Mouse (Mus musculus) 416B (cell line): ENCODE measurements around the gene Cog1.

Source experiments
- DNase-seq: peaks from one replicate; pipeline ENCODE4 v3.0.0; 2011; ENCODE audit warnings: low read depth

Cog1 gene

DNA sequence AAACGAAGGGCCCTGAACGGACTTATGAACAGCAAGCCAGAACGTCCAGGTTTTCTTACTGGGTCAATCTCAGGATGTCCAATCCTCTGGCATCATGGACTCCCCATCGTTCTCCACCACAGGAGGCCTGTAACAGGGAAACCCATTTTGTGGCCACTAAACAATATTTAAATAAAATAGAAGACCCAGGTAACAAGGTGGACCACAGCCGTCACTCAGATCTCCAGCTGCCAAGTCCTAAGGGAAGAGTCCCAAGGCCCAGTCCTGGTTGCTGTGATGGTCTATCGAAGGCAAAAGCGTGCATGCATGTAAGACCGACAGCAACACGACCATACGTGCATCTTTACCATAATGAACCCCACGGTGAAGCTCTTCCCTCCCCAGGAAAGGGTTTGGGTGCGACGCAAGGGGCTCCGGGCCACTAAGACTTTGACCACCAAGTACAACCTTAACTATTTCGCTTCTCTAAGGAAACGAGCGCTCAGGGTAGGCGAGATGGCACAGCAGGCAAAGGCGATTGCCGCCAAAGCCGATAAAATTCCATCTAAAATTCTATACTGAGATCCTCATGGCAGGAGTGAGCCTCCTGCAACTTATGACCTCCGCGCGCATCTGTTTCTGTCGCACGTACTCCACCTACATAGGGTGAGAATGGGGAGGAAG, at the start of gene Cog1:
Gene Cog1 (plus strand): TSS at position 480 of the 663 bp plus-strand sequence.
- DNase-seq: no peak

DNA sequence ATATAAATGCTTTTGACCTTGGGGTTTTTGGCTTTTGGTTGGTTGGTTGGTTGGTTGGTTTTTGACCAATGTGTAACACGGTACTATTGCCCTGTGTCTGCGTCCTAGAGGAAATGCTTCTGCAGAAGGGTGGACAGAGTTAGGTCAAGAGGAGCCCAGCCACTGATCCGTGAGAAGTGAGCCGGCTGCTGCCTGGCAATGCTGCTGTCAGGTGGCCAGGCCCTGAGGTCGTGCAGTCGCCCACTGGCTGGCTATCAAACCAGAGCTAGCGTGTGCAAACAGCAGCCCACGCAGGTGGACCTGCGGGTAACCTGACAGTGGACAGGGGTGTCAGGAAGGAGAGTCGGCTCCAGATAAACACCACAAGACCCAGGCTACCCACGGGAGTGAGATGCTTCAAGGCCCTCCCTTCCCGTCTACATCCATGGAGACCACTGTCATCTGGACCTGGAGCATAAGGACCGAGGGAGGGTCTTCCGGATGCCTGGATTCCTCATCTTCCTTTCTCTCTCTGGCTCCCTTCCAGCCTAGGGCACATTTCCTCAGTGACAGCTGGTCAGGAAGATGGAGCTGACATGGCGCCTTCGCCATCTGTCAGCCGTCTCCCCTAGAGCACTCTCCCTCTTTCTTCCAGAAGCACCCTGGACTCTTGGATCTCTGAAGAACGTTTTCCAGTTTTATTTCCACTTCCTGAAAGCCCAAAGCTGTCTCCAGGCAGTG, 48.3 kb upstream of the Cog1 start:
- DNase-seq: no peak

DNA sequence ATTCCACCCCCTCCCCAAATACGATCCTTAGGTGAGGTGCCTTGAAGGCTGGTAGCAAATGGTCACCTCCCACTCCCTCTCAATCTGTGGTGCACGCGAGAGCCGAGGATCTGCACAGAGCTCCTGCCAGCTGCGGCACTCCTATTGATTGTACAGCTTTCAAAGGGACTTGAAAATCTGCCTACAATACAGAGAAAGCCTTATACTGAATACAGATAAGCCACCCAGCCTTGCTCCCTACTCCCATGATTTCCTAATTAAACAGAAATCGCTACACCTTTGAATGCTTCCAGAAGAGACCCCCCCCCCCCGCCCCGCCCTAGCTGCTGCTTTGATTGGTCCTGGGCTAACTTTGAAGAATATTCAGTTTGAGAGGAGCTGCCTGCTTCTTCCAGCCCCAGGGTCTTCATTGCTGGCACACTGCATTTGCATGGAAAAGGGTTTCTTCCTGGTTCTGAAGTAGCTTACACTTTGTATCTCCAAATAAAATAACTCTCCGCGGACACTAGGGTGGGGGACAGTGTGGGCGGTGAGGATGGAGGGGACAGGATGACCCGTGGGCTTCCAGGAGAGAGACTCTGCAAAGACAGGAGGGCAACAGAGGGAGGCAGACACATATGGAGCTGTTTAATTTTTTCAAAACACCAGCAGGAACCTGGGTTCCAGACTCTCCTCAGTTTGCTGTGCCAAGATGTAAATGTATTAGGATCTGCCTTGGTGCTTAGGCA, 47.2 kb upstream of the Cog1 start:
- DNase-seq: no peak

DNA sequence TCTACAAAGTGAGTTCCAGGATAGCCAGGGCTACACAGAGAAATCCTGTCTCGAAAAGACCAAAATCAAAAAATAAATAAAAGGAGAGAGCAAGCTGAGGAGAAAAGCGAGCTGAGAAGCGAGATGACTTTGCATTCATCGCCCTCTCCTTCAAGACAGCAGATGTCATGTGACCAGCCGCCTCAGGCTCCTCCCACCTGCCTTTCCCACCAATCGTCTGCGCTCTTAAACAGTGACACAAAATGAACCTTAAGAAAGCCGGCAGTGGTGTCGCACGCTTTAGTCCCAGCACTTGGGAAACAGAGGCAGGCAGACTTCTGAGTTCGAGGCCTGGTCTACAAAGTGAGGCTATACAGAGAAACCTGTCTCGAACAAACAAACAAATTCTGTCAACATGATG, 41.4 kb upstream of the Cog1 start:
- DNase-seq: no peak

DNA sequence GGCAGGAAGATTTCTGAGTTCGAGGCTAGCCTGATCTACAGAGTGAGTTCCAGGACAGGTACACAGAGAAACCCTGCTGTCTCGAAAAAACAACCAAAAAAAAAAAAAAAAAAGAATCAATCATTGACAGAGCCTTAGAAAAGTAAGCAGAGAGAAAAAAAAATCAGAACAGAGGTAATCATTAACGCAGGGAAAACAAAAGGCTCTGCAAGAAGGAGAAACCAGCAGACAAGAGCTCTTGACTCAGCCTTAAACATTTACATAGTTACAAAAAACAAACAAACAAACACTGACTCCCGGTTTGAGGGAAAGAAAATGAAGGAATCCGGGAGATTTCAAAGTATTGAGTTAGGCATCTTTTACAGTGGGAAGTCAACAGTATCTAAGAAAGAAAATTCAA, 39.4 kb upstream of the Cog1 start:
- DNase-seq: no peak

DNA sequence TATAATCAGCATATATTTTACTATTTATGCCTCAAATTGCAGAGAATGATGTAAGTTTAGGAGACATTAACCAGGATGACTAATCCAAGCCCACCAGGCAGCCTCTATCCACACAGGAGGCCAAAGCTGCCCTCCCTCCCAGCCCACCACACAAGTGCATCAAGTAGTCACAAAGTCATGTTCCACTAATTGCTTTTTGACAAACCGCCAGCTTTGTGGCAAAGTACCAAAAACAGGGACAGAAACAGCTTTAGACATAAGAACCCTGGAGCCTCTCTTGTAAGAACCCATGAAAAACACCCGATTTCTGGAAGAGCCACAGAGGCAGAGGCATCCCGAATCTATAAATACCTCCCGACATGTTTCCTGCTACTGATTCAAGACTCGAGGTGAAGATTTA, 38.7 kb upstream of the Cog1 start:
- no peak for DNase-seq

DNA sequence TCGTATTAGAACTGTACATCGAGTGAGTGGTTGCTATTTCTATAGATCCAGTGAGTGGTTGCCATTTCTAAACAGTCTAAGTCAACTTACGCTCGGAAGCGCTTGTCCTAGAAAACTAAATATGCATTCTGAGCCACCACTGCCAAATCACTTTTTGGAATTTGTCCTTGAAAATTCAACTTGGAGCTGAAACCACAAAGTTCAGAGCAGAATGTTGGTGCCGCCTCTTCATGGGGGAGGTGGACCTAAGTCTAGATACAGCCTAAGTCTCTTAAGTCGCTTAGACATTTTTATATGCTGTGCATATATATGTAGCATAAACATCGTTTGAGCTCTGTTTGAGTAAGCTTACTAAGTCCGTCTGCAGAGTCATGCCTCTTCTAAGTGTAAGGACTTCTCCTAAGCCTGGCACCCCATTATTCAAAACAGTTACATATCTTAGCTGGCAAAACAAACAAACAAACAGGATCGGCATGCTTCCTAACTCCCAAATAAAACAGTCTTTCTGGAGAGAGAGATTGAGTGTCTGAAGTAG, 37.8 kb upstream of the Cog1 start:
- DNase-seq: no peak

DNA sequence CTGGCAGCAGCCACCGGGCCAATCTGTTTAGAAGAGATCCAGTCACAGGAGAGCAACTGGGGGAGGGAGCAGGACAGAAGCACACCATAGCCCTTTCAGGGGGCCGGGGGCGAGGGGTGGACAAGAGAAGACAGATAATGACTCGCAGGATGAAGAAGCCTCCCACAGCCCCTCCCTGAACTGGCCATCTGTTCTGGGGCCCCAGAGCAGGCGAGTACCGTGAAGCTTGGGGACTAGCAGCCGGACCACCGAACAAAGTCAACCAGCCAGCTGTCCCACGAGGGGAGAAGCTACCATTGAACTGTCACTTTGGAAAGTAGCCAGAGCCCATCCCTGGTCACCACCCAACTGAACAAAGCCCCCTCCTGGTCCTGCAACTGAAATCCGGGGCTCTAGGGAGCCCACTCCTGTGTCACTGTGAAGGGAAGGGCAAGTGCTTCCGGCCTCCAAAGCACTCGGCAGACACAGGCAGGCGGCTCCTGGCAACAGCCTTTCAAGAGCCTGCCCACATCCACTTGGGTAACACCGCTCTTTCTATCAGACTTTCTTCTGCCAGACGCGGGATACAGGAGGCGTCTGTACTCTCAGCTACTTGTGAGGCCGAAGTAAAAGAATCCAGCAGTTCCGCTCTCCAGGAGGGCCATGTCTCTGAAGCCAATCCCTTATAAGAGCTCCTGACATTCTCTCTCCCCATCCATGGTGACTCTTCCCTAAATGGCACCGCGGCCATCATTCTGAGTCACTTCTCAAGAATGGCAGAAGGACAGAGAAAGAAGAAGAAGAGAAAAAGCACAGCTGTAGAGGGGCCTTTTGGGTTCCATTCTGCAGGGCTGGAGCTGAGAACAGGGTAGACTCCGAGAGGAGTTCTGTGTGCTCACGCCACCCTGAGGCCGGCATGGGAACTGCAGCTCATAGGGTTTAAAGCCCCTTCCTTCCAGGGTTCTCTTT, 37.0 kb upstream of the Cog1 start:
- DNase-seq: peak; percentile 47

DNA sequence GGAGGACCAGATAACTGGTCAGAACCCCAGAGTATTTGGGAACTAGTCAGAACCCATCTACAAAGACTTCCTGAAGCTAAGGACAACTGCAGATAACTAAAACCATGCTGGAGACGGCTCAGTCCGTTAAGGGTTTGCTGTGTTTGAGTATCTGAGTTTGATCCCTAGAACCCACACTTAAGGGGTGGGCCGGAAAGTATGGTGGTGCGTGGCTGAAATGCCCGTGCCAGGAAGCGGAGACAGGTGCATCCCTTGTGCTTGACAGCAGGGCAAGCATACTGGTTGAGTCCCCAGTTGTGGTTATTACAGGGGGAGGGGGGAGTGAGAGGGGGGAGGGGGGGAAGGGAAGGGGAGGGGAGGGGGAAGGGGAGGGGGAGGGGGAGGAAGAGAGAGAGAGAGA, 34.5 kb upstream of the Cog1 start:
- DNase-seq: peak; percentile 85

DNA sequence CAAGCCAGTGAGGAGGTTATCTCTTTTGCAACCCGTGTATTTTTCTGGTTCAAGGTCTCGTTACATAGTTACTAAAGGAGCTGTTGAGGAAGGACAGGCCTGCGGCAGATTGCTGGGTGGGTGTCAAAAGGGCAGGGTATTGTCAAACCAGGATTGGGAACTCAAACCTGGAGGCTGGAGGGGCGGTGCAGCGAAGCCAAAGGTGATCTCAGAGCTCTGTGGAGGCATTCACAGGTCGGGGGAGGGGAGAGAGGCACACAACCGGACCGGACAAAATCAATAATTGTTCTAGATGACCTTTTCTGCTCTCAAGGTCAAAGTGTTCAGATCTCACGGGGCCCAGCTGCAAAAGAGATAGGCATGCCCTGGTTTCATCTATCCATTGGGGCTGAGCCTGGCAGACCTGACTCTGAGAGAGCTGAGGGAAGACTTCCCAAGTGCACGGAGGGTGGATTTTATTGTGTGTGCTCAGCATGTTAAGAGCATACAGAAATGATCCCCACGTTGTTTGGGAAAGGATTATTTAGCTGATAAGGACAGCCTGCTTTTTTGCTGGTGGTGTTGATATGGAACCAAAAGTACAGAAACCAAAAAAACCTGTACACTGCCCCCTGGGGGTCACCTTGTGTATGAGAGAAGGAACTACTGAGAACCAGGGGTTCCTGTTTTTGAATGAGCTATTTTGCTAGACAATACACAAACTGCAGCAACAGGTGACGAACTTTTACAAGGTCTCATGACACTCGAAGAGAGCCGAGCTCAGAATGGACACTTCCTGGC, 31.6 kb upstream of the Cog1 start:
- peak; percentile 81 for DNase-seq

DNA sequence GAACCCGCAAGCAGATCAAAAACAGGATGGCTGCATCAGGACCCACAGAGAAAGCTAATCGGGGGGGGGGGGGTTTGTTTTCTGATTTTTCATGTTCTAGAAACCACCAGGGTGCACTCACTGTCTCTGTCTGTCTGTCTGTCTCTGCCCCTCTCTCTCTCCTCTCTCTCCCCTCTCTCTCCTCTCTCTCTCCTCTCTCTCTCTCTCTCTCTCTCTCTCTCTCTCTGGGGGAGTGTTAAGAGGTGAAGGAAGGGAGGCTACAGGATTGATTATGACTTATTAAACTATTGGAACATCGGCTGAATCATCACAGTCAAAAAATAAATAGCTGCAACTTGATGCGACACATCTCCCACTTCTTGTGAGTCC, 30.7 kb upstream of the Cog1 start:
- no peak for DNase-seq

DNA sequence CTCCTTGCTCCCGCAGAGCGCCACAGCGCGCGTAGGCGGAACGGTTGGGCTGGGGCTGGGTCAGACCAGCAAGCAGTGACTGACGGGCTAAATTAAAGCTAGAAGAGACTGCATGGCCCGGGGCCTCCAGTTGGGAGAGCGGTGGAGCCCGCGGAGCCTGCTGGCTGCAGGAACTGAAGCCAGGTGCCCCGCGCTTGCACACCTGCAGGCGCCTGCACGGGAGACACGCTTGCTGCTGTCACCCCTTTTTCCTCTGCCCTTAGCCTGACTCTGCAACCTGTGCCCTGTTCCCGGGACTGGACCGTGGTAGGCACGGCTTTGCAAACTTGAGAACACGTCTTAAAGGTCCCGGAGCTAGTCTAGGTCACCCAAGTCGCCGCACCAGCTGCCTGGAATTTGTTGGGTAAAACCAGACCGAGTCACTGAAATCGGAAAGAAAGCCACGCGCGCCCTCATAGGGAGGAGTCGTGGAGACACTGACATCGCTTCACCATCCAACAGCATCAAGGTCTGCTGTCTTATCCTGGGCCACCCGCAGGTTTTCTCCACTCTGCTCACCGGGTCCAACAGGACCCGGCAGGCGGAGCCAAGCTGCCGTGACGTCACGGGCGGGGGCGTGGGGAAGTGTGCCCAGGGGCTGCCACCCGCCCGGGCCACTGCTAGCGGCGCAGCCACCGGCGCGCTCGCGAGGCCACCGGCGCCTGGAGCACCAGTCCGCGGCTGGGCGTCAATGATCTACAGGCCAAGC, 30.1 kb upstream of the Cog1 start, which contains the start of gene Sstr2:
Gene Sstr2 (plus strand): TSS at position 671 of the 748 bp plus-strand sequence.
- no peak for DNase-seq

DNA sequence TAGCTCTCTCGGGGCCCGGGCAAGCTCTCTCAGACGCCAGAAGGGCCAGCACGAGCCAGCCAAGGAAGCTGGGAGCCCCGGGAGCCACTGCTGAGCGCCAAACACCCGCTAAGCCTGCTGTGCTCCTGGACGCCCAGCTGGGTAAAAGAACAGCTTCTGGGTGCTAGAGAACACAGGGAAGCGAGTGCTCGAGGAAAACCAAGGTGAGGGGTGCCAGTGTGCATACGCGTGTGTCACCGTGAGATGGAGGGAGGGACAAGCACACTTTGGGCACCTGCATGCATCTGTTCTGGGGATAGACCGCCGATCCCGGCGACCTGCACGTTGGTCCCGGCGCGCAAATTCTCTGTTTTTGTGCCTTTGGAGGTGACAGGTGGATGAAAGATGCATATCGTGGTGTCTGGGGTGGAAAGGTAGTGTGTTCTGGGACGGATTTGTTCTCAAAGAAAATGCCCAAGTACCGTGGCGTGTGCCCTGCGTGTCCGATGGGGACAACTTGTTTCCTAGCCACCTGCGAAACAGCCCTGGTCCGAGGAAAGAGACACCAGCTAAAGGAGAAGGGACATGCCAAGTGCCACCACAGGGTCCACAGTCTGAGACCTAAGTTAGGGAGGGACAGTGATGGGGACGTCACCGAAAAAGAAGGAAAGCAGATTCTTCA, 29.4 kb upstream of the Cog1 start:
- no peak for DNase-seq

DNA sequence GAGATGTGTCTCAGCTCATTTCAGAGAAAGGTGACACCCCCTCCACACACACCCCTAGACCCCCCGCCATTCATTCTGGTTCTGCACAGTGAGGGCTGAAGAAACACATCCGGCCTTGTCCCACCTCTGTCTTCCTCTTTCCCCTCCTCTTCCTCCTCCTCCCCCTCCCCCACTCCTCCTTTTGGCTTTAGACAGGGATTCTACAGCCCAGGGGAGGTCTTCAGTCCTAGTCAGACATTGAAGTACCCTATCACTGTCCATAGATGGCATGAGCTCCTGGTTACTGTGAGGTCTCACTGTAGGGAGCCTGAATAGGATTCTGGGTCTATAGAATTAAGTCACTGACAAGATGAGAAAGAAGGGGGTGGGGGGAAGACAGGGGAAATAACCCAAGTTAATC, 28.0 kb upstream of the Cog1 start:
- DNase-seq: no peak

DNA sequence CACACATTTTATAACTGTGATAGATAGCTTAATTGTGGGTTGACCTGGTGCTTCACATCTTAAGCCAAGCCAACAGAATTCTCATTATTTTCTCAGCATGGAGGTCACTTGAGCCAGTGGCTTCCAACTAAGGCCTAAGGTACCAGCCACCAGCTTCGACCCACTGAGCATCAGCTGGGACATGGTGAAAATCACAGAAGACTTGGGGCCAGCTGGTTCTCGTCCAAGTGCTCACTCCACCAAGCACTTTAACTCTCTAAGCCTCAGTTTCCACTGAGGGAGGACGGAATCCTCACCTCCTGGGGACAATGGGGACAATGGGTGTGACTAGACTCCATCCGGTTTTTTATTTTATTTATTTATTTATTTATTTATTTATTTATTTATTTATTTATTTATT, 26.9 kb upstream of the Cog1 start:
- no peak for DNase-seq

DNA sequence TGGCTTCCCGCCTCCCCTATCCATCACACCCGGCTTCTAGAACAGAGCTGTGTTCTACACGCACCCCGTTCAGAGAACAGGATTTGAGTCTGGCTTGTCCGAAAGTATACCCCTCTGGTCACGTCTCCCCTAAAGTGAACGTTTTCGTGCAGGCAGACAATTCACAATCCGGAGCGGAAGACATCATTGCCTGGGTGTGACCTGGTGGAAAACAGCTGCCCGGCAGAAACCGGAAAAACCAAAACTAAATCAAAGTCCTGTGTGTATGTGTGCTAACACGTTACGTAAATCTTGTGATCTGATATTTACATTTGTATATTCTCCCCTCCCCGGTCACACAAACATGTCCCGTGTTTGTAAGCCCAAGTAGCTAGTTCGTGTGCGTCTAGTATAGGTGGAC, 23.5 kb upstream of the Cog1 start:
- no peak for DNase-seq

DNA sequence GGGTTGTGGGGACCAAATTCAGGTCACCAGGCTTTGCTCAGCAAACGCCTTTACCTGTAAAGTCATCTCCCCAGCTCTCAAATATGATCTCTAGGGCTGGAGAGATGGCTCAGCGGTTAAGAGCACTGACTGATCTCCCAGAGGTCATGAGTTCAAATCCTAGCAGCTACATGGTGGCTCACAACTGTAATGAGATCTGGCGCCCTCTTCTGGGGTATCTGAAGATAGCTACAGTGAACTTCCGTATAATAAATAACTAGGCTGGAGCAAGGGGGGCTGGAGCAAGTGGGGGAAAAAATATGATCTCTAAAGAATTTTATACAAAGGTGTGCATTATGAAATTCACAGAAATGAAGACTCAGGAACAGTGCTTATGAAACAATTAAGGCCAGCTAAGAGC, 21.2 kb upstream of the Cog1 start:
- peak; percentile 51 for DNase-seq

DNA sequence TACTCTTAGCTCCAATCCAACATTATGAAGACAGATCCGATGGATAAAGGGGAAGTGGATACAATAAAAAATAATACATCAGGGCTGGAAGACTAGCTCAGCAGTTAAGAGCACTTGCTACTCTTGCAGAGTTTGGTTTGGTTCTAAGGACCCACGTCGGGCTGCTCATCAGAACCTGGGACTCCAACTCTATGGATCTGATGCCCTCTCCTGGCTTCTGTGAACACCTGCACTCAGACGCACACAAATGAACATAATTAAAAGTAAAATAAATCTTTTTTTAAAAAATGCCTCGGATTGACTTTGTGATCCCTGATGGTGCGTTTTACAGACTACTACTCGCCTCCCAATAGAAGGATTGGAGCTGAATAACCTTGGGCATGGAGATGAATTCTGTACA, 18.3 kb upstream of the Cog1 start:
- DNase-seq: peak; percentile 41

DNA sequence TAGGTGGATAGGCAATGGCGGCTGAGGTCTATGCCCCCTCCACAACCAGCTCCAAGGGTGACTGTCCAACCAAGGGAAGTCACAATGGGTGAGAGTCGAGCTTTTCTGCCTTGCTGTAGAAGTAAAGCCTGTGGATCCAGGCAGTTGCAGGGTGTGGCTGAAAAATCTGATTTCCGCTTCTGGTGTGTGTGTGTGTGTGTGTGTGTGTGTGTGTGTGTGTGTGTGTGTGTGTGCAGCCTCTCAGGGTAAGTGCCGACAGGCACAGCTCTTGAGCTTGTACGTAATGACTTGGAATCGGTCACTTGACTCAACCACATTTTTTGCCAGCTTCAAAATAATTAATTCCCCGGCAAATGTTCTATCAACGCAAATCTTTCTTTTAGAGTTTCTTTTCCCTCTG, 17.7 kb upstream of the Cog1 start:
- no peak for DNase-seq

DNA sequence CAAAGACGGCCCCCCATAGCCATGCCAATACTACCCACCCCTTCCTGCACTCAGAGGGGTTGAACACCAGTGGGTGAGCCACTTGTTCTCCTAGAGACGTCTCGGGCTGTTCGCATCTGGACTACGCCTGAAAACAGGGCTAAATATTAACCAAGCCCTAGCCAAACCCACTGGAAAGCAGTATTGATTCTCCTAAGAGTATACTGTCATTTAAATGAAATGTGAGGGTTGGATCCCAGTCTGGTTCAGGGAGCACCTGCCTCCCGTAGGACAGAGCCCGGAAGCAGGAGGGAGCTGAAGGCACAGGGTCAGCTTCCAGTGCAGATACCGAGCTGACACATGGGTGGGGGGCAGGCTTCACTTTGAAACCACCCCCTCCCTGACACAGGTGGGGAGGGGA, 17.1 kb upstream of the Cog1 start:
- DNase-seq: no peak
